Mouse (Mus musculus): Measurements from ENCODE around the gene Hbq1b. TPM values are rescaled to one million over a fixed set of nuclear protein-coding genes. Genes with fewer than 3 reads are reported as not detected.

Gene Hbq1b
- total RNA-seq, 2 experiments from 2014 or later = 3.4 to 5.2 TPM

Other genes starting within 250 kb of the Hbq1b start
- not detected for gene Il9r, start 86.7 kb upstream of the Hbq1b start, total RNA-seq (2021)
- 10 to 100 TPM; 20.3 to 21.6 TPM for gene Snrnp25, start 81.5 kb upstream of the Hbq1b start, total RNA-seq (2021)
- gene Rhbdf1, start 64.7 kb upstream of the Hbq1b start, total RNA-seq (2021) = 10 to 100 TPM; 17.9 to 19.8 TPM
- 10 to 100 TPM; 21.5 to 22.5 TPM for gene Mpg, start 60.5 kb upstream of the Hbq1b start, total RNA-seq (2021)
- 10 to 100 TPM; 51.0 to 57.6 TPM for gene Nprl3, start 19.3 kb upstream of the Hbq1b start, total RNA-seq (2021)
- not detected for gene Hba-x, start 10.6 kb upstream of the Hbq1b start, total RNA-seq (2021)
- 100 to 1,000 TPM in 1 of 2 experiments, 10 to 100 TPM in 1; 42.1 to 158 TPM for gene Hba-a1, start 3.5 kb upstream of the Hbq1b start, total RNA-seq (2021)
- gene Hba-a2, start 9.5 kb downstream of the Hbq1b start, total RNA-seq (2021) = 100 to 1,000 TPM in 1 of 2 experiments, 10 to 100 TPM in 1; 33.9 to 114 TPM
- 1 to 10 TPM; 1.9 to 3.1 TPM for gene Hbq1a, start 13.1 kb downstream of the Hbq1b start, total RNA-seq (2021)
- gene Sh3pxd2b, start 60.9 kb downstream of the Hbq1b start, total RNA-seq (2021) = 10 to 100 TPM; 43.8 to 48.2 TPM
- 10 to 100 TPM; 65.6 to 68.6 TPM for gene Ubtd2, start 168.4 kb downstream of the Hbq1b start, total RNA-seq (2021)
- under 1 TPM; 0.54 to 0.99 TPM for gene Efcab9, start 245.1 kb downstream of the Hbq1b start, total RNA-seq (2021)
- 1 to 10 TPM; 7.2 to 7.9 TPM for gene Stk10, start 246.3 kb downstream of the Hbq1b start, total RNA-seq (2021)